Mouse (Mus musculus) limb, embryonic 15.5 days (tissue): Measurements from ENCODE around the gene Zfhx3. TPM values are rescaled to one million over a fixed set of nuclear protein-coding genes. Genes with fewer than 3 reads are reported as not detected.

Experiments used
- ATAC-seq: fragments of 200-750 bp; cut with Nextera tagmentation; 2 replicates; pipeline ENCODE4 v1.8.0; 2017; ENCODE audit warnings: low read depth, moderate TSS enrichment; ENCODE audit not compliant: insufficient number of reproducible peaks, low FRiP score, low TSS enrichment
- H3K27ac ChIP-seq: fragments of 300-500 bp; sonication (generic); 2 replicates; pipeline ENCODE4 v1.5.1; 2015; ENCODE audit warnings: moderate library complexity, mild to moderate bottlenecking, inconsistent platforms
- H3K27me3 ChIP-seq: fragments of 300-500 bp; sonication (generic); 2 replicates; pipeline ENCODE4 v1.6.1; 2015; ENCODE audit warnings: inconsistent platforms
- H3K36me3 ChIP-seq: fragments of 300-500 bp; sonication (generic); 2 replicates; pipeline ENCODE4 v1.6.1; 2015; ENCODE audit warnings: inconsistent platforms
- H3K4me1 ChIP-seq: fragments of 300-500 bp; sonication (generic); 2 replicates; pipeline ENCODE4 v1.6.1; 2015; ENCODE audit warnings: inconsistent platforms
- H3K4me2 ChIP-seq: fragments of 300-500 bp; sonication (generic); 2 replicates; pipeline ENCODE4 v1.6.1; 2015; ENCODE audit warnings: mild to moderate bottlenecking, inconsistent platforms
- H3K4me3 ChIP-seq: fragments of 300-500 bp; sonication (generic); 2 replicates; pipeline ENCODE4 v1.5.1; 2015; ENCODE audit warnings: mild to moderate bottlenecking, inconsistent platforms
- H3K9ac ChIP-seq: fragments of 300-500 bp; sonication (generic); 2 replicates; pipeline ENCODE4 v1.6.1; 2015; ENCODE audit warnings: inconsistent platforms
- H3K9me3 ChIP-seq: fragments of 300-500 bp; sonication (generic); 2 replicates; pipeline ENCODE4 v1.6.1; 2016; ENCODE audit warnings: inconsistent platforms
- WGBS: fragments of 180-500 bp; shearing (Covaris S2); methylation state at CpG from one replicate; pipeline ENCODE4 v1.1.7; 2015; 5-methylcytosine and 5-hydroxymethylcytosine counted together
- polyA plus RNA-seq: library from polyadenylated mRNA; unstranded; fragments of >200 nt; fragmentation: Nextera tagmentation; extraction: Ambion mirVana; gene quantifications from 2 replicates; pipeline ENCODE4 v1.2.1, GENCODE M21; 2015

Gene Zfhx3
- polyA plus RNA-seq, 1 experiment from 2014 or later = 19.3 TPM

DNA sequence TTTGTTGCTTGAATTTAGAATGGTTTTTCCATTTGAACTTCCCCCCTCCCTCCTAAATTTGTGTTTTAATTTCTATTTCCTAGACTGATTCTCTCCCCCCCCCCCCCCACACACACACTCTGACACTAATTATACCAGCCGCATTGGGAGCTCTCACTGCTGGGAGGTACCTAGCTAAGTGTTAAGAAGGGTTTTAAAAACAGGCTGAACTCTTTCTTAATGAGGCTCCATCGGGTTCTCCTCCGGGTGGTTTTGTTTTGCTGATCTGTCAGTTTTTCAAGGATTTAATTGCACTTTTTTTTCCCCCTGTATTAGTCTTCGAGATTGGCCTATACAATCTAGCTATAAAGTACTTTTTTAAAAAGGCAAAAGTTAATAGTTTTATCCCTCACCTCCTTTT is 946.5 kb downstream of the Zfhx3 start:
- Histone ChIP-seq H3K27ac (no peak overlapping the region), H3K9me3 (no peaks in the 10 kb centered on the region), H3K36me3 (no peaks in the 10 kb centered on the region), H3K4me2 (no peak overlapping the region), H3K4me3 (no peak overlapping the region), H3K9ac (no peak overlapping the region), H3K4me1 (peaks cover 49% of the 10 kb centered on the region), H3K27me3 (no peaks in the 10 kb centered on the region)
- 29% methylated on average over 4 of the region's 4 CpGs for WGBS
- no peak for ATAC-seq

DNA sequence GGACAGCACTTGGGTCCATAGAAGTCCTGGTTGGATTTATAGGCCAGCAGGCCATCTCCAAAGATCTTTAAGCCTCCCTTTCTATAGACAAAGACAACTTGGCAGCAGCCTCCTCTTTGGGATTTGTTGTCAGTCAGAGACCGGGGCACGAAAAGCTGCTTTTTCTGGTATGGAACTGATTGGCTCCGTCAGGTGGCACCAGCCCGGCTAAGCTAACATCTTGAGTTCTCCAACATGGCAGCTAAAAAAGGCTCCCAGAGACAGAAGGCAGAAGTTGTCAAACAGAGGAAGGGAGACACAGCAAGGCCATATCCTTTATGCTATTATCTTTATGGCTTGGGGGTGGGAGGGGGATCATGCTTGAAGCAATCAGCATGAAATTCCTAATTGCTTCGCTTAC is 947.0 kb downstream of the Zfhx3 start:
- no peaks in the 10 kb centered on the region for H3K27me3 ChIP-seq
- ATAC-seq = no peak
- no peak overlapping the region for H3K27ac ChIP-seq
- H3K9ac ChIP-seq = no peak overlapping the region
- 45% methylated on average over 5 of the region's 5 CpGs for WGBS
- H3K9me3 ChIP-seq = no peaks in the 10 kb centered on the region
- H3K4me1 ChIP-seq = peaks cover 53% of the 10 kb centered on the region
- no peaks in the 10 kb centered on the region for H3K36me3 ChIP-seq
- no peak overlapping the region for H3K4me2 ChIP-seq
- H3K4me3 ChIP-seq = no peak overlapping the region

- Histone ChIP-seq H3K27me3 (no peaks in the 10 kb centered on the region), H3K9ac (no peak overlapping the region), H3K4me2 (no peak overlapping the region), H3K4me1 (peaks cover 63% of the 10 kb centered on the region), H3K27ac (peak overlapping the region; percentile 24; the same call in 1 of the 2 replicates), H3K9me3 (no peaks in the 10 kb centered on the region), H3K4me3 (no peak overlapping the region), H3K36me3 (no peaks in the 10 kb centered on the region)
- no peak for ATAC-seq
- 34% methylated on average over 10 of the region's 10 CpGs for WGBS
Observed at GRCm38 (mm10) chr8:108894287-108894686, 951.8 kb downstream of the Zfhx3 start.

- Histone ChIP-seq H3K36me3 (no peaks in the 10 kb centered on the region), H3K4me2 (peak overlapping the region; percentile 22), H3K4me3 (no peak overlapping the region), H3K4me1 (peaks cover 74% of the 10 kb centered on the region), H3K9me3 (no peaks in the 10 kb centered on the region), H3K9ac (no peak overlapping the region), H3K27me3 (no peaks in the 10 kb centered on the region), H3K27ac (peak overlapping the region; percentile 83)
- 0 out of 2 replicates have a peak, but pooled peaks have one; percentile 42 for ATAC-seq
- 33% methylated on average over 18 of the region's 18 CpGs for WGBS
Observed at GRCm38 (mm10) chr8:108896468-108897346, 954.3 kb downstream of the Zfhx3 start.

GRCm38 (mm10) chr8:108897347-108898100 is 955.1 kb downstream of the Zfhx3 start:
- H3K27me3 ChIP-seq = no peaks in the 10 kb centered on the region
- H3K27ac ChIP-seq = peak overlapping the region; percentile 83
- H3K36me3 ChIP-seq = no peaks in the 10 kb centered on the region
- H3K4me1 ChIP-seq = peaks cover 74% of the 10 kb centered on the region
- 0 out of 2 replicates have a peak overlapping the region, but pooled peaks have one; percentile 5 for H3K4me2 ChIP-seq
- no peak overlapping the region for H3K4me3 ChIP-seq
- no peak overlapping the region for H3K9ac ChIP-seq
- peak; percentile 56; the same call in 1 of the 2 replicates for ATAC-seq
- 40% methylated on average over 7 of the region's 7 CpGs for WGBS
- H3K9me3 ChIP-seq = no peaks in the 10 kb centered on the region

DNA sequence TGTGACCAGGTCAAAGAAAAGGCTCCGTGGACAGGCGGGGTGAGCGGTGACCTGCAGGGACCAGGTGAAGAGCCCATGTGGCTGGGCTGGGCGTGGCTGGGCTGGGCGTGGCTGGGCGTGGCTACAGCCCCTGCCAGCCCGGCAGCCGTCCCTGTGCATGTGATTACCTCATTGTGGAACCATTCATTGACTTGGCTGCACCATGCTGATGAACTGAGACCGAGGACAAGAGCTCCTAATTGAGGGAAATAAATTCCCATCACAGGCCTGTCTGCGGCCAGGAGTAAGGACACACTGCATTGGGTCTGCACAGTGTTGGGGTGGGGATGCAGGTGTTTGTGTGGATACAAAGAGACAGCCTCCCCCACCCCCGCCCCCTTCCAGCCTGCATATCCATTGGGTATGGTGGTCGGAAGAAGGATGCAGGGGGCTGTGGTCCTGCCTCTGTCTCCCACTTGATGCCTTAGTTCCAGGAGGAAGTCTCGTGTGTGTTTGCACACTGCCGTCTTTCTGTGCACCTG is 956.9 kb downstream of the Zfhx3 start:
- no peaks in the 10 kb centered on the region for H3K9me3 ChIP-seq
- no peak overlapping the region for H3K27ac ChIP-seq
- 72% methylated on average over 14 of the region's 14 CpGs for WGBS
- H3K27me3 ChIP-seq = no peaks in the 10 kb centered on the region
- H3K9ac ChIP-seq = no peak overlapping the region
- no peak for ATAC-seq
- H3K4me3 ChIP-seq = no peak overlapping the region
- H3K4me2 ChIP-seq = no peak overlapping the region
- no peaks in the 10 kb centered on the region for H3K36me3 ChIP-seq
- peaks cover 76% of the 10 kb centered on the region for H3K4me1 ChIP-seq

DNA sequence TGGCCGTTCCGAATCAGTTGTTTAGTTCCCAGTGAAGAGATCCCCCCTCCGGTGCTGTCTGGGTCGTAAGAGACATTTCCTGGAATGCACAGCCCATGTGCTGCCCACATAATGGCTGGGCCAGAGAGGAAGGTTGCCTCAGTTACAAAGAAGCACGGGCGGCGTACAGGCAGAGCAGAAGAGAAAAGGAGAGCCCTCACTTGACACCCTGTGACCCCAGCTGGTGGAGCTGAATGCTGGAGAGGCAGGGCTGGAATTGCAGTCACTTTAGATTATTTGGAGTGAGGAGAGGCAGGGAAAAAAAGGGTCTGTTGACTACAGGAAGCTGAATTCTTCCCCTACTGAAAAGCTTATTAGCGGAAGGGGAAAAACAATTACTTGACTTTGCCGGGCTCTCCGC is 958.1 kb downstream of the Zfhx3 start:
- H3K4me2 ChIP-seq = no peak overlapping the region
- no peak overlapping the region for H3K9ac ChIP-seq
- no peaks in the 10 kb centered on the region for H3K27me3 ChIP-seq
- H3K36me3 ChIP-seq = no peaks in the 10 kb centered on the region
- 60% methylated on average over 10 of the region's 10 CpGs for WGBS
- H3K27ac ChIP-seq = 0 out of 2 replicates have a peak overlapping the region, but pooled peaks have one; percentile 38
- H3K4me3 ChIP-seq = no peak overlapping the region
- peaks cover 65% of the 10 kb centered on the region for H3K4me1 ChIP-seq
- ATAC-seq = no peak
- no peaks in the 10 kb centered on the region for H3K9me3 ChIP-seq

- 70% methylated on average over 14 of the region's 14 CpGs for WGBS
- H3K36me3 ChIP-seq = no peaks in the 10 kb centered on the region
- no peaks in the 10 kb centered on the region for H3K9me3 ChIP-seq
- H3K27me3 ChIP-seq = no peaks in the 10 kb centered on the region
- H3K4me2 ChIP-seq = no peak overlapping the region
- H3K4me1 ChIP-seq = peaks cover 58% of the 10 kb centered on the region
- no peak for ATAC-seq
- H3K9ac ChIP-seq = no peak overlapping the region
- H3K27ac ChIP-seq = peak overlapping the region; percentile 38; the same call in 1 of the 2 replicates
- H3K4me3 ChIP-seq = no peak overlapping the region
Observed at GRCm38 (mm10) chr8:108901208-108901607, 958.8 kb downstream of the Zfhx3 start.

DNA sequence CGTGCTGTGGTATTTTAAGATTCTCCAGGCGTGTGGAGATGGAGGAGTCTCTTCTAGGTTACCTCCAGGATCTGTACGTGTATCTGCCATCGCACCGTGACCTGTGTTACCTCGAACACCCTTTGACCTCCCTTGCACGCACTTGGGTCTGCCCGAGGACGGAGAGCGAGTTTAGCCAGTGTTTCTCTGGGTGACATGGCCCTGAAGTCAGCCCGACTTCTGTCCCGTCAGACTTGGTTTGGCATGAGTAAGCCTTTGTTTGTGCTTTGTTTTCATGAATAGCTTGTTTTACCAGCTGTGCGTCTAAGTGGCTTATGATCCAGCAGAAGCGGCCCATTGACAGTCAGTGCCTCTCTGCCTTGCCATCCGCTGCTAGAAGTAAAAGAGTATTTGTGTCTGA is 961.1 kb downstream of the Zfhx3 start:
- Histone ChIP-seq H3K36me3 (no peaks in the 10 kb centered on the region), H3K4me2 (no peak overlapping the region), H3K27ac (no peak overlapping the region), H3K27me3 (no peaks in the 10 kb centered on the region), H3K9me3 (no peaks in the 10 kb centered on the region), H3K9ac (no peak overlapping the region), H3K4me3 (no peak overlapping the region), H3K4me1 (peaks cover 35% of the 10 kb centered on the region)
- ATAC-seq = no peak
- WGBS = 82% methylated on average over 15 of the region's 15 CpGs

DNA sequence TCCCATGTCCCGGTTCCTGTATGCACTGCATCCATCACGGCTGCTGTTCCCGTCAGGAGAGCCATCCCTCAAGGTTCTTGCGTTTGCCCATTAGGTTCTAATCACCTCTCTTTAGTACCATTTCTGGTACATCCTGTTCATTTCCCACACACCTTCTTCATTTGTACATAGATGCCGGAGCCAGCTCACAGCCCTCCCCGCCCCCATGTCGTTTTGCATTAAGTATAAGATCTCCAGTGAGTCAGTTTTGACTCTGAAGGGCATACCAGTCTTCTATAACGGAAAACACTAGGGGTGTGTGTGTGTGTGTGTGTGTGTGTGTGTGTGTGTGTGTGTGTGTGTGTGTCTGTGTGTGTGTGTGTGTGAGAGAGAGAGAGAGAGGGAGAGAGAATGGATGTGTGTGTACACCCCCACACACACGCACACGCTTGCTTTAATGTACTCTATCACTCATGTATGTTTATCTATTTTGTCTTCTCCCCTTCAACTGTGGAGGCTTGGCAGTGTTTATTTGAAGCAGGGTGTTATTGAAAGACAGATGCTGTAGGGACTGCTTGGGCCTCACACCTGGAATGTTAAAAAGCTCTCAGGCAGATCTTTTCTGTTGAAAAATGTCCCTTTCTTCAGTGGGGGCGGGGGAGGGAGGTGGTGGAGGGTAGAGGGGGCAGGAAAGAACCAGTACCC is 962.0 kb downstream of the Zfhx3 start:
- Histone ChIP-seq H3K4me2 (no peak overlapping the region), H3K9me3 (no peaks in the 10 kb centered on the region), H3K9ac (no peak overlapping the region), H3K36me3 (no peaks in the 10 kb centered on the region), H3K4me1 (peaks cover 33% of the 10 kb centered on the region; the same call in 1 of the 2 replicates), H3K27ac (no peak overlapping the region), H3K4me3 (no peak overlapping the region), H3K27me3 (no peaks in the 10 kb centered on the region)
- 48% methylated on average over 11 of the region's 11 CpGs for WGBS
- ATAC-seq = no peak

- Histone ChIP-seq H3K4me1 (peaks cover 24% of the 10 kb centered on the region), H3K27ac (no peak overlapping the region), H3K4me3 (no peak overlapping the region), H3K4me2 (no peak overlapping the region), H3K9ac (no peak overlapping the region), H3K27me3 (no peaks in the 10 kb centered on the region), H3K36me3 (no peaks in the 10 kb centered on the region), H3K9me3 (no peaks in the 10 kb centered on the region)
- 76% methylated on average over 9 of the region's 9 CpGs for WGBS
- ATAC-seq = no peak
Observed at GRCm38 (mm10) chr8:108908066-108908465, 965.6 kb downstream of the Zfhx3 start.
